Mouse (Mus musculus): ENCODE measurements around the gene Mok. TPM values are rescaled to one million over a fixed set of nuclear protein-coding genes. Genes with fewer than 3 reads are reported as not detected.

Gene Mok
- polyA plus RNA-seq (2012; rRNA removed; ENCODE audit: low replicate concordance): 0.63 and 2.8 TPM in 2 replicates

GRCm38 (mm10) chr12:110840348-110841198 is at the start of gene Mok:
TSS of gene Mok (minus strand) at chr12:110840939.

GRCm38 (mm10) chr12:110889036-110890020 is 48.6 kb upstream of the Mok start, which contains the start of the genes Cinp and Tecpr2:
TSS of gene Cinp (minus strand) at chr12:110889145.
TSS of gene Tecpr2 (plus strand) at chr12:110889264.

GRCm38 (mm10) chr12:110850010-110850928 is 9.5 kb upstream of the Mok start, which contains the start of gene Zfp839:
TSS of gene Zfp839 (plus strand) at chr12:110850253.

Other genes starting within 250 kb of the Mok start
- gene Dync1h1, start 239.5 kb downstream of the Mok start, polyA plus RNA-seq (2012; rRNA removed; ENCODE audit: low replicate concordance): 277 and 352 TPM in 2 replicates
- not detected in 2 replicates for gene 1700001K19Rik, start 158.3 kb downstream of the Mok start, polyA plus RNA-seq (2012; rRNA removed; ENCODE audit: low replicate concordance)
- 92.4 and 164 TPM in 2 replicates for gene Hsp90aa1, start 138.2 kb downstream of the Mok start, polyA plus RNA-seq (2012; rRNA removed; ENCODE audit: low replicate concordance)
- 18.2 and 23.6 TPM in 2 replicates for gene Wdr20, start 103.0 kb downstream of the Mok start, polyA plus RNA-seq (2012; rRNA removed; ENCODE audit: low replicate concordance)
- 5.6 and 9.0 TPM in 2 replicates for gene Zfp839, start 9.3 kb upstream of the Mok start, polyA plus RNA-seq (2012; rRNA removed; ENCODE audit: low replicate concordance)
- 51.2 and 60.3 TPM in 2 replicates for gene Cinp, start 48.2 kb upstream of the Mok start, polyA plus RNA-seq (2012; rRNA removed; ENCODE audit: low replicate concordance)
- 7.8 and 9.7 TPM in 2 replicates for gene Tecpr2, start 48.3 kb upstream of the Mok start, polyA plus RNA-seq (2012; rRNA removed; ENCODE audit: low replicate concordance)
- gene Ankrd9, start 138.1 kb upstream of the Mok start, polyA plus RNA-seq (2012; rRNA removed; ENCODE audit: low replicate concordance): 15.7 and 17.4 TPM in 2 replicates
- 6.3 and 16.8 TPM in 2 replicates for gene Rcor1, start 198.4 kb upstream of the Mok start, polyA plus RNA-seq (2012; rRNA removed; ENCODE audit: low replicate concordance)

Data from subcutaneous adipose tissue, adult 2 months (tissue).